Mouse (Mus musculus) right cerebral cortex, postnatal 4 days (tissue): ENCODE data around the gene Hist2h4.
A peak's percentile ranks its signal among the peaks of the same experiment; 100 is the strongest.
"Not testable (repeated sequence)": the region's sequence is repeated elsewhere in the genome, so short reads cannot be mapped to it uniquely, and the experiment has no call there.

Experiments
- DNase-seq: peaks from one replicate; pipeline ENCODE4 v3.0.0-alpha.2; 2022

Gene Hist2h4

DNA sequence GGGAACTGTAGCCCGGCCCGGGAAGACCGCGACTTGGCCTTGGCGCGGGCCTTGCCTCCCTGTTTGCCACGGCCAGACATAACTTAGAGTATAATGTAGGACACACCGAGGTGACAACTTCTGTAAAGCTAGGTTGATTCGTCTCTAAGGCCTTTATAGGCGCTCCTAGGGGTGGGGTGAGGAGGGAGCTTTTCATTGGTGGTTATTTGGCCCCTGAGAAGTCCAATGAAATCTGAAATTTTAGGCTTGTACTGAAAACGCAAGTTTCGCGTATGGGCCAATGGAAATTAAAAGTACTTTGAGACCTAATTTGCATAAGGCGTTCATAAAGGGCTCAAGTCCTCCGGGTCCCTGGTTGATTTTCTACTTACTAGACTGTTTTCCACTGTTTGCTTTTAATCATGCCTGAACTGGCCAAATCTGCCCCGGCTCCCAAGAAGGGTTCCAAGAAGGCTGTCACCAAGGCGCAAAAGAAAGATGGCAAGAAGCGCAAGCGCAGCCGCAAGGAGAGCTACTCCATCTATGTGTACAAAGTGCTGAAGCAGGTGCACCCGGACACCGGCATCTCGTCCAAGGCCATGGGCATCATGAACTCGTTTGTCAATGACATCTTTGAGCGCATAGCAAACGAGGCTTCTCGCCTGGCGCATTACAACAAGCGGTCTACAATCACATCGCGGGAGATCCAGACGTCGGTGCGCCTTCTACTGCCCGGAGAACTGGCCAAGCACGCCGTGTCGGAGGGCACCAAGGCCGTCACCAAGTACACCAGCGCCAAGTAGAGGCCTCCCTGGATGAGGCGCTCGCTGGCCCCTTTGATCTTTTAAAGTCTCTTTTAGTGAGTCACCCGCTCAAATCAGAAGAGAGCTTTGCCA, 42.1 kb downstream of the Hist2h4 start, which contains the start of the genes Hist2h2ac and Hist2h2be:
Gene Hist2h2ac, minus strand, starts transcription at position 116 of the 875 bp plus-strand sequence.
Gene Hist2h2be, plus strand, starts transcription at position 355 of the 875 bp plus-strand sequence.
- DNase-seq: peak; percentile 46

- DNase-seq: not testable (repeated sequence)
Observed at GRCm38 (mm10) chr3:96220131-96220764, 42.9 kb downstream of the Hist2h4 start.

- DNase-seq: peak; percentile 65
Observed at GRCm38 (mm10) chr3:96219661-96220130, 43.4 kb downstream of the Hist2h4 start, which contains the start of the genes Bola1 and Hist2h2ab. Gene Bola1 (minus strand): TSS chr3:96219709. Gene Hist2h2ab (plus strand): TSS chr3:96219865.

GRCm38 (mm10) chr3:96219191-96219641, 43.9 kb downstream of the Hist2h4 start:
- peak; percentile 9 for DNase-seq
